Mouse (Mus musculus): ENCODE results near the gene Mfsd9.

Mfsd9 gene

DNA sequence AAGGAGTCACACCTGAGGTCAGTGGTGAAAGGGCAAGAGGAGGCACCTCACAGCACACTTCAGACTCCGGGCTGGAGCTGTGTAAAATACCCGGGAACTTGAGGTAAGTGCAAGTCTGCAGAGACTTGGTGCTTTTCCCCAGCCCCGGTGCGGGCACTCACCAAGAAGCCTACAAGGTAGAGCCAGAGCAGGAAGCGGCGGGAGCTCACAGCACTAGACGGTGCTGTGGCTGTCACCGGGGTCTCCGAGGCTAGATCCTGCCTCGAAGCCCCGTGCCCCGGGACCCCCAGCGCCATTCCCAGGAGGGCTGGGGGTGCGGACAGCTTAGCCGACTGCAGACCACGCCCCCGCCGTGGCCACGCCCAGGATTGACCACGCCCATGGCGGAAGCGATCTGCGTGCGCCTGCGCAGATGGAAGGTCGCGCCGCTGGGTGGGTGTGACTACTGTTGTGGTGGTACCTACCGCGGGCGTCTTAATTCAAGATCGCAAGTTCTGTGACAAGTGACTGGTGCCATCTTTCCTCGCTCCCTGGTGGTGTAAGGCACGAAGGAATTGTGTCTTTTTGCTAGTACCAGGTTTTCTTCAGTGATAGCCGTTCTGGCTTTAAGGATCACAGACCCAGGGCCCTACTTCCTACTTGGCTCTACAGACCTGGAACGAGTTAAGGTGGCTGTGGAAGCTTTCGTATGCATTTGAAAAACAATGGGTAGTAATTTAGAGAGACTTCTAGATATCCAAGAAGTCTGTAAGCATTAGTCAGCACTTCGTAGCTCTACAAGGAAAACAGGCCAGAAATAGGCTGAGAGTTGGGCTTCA, at the start of gene Mfsd9:
Gene Mfsd9 (minus strand): TSS at position 364 of the 818 bp plus-strand sequence.
- DNase-seq = peak; percentile 95

DNA sequence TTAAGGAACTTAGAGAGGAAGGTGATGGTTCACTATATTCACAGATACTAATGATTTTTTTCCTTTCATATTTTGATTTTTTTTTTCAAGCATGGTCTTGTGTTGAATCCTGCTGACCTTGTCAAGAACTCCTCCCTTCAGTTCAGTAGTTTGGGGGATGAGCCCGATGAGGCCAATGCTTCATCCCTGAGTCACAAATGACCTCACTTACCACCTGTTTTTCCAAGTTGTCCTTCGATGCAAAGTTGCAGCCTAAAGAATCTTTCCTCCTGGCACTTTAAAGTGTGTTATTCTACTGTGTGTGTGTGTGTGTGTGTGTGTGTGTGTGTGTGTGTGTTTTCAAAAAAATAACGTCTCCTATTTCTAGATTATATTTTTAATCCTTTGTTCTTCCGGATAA, 45.0 kb upstream of the Mfsd9 start:
- DNase-seq = no peak

DNA sequence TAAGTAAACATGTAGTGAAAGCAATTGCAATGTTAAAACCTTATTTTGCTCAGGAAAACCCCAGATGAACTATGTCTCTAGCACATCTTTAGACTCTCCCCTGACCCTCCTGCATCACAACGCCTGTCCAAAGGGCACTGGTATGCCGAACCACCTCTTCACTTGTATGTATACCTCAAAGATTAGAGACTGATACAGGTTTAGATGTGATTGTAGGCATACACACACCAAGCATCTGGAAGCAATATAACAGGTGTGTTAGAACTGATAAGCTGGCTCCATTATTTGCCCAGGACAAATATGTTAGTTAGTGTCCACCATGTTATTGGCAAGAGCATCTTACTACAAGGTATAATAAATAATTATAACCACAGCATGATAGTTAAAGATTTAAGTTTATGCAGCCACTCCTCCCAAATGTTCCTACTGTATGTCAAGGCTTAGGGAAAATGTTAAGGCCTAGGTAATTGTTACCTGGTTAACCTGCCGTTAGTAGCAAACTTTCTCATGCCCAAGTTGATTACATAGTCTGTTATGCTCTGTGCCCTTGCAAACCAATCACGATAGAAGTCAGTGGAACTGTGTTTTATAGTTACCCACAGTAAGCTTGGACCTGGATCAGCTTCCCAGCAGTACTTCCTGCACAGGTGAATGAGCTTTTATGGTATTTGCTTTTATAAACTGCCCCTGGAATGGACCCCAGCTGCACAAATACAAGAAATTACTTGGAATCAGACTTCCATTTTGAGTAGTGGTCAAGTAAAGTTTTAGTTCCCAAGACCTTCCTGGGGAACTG, 40.4 kb upstream of the Mfsd9 start:
- DNase-seq = no peak

DNA sequence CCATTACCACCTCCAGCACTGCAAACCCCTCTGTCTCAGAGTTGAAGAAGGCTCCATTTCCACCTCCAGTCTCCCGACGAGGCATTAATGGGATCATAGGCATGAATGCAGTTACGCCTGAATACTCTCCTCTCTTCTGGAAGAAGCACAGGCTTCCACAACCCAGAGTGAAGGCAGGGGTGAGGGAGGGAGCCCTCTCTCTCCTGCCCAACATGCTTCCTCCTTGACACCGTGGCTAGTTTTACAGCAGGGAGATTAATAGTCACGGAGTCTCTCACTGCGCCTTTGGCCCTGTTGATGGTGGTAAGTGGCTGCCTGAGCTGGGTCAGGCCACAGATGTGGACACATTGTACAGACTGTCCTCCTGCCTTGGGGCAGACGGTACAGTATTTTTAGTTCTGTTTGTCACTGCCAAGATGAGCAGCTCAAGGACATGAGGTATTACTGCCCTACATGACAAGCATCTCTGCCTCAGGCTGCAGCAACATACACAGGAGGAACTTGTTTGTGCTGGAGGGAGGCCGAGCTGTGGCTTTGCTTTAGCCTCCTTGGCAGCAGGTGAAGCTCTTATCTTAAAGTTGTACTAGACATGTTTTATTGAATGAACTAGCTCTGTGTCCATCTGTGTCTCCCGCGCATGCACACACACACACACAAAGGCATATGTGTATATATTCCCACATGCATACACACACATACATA, 38.9 kb upstream of the Mfsd9 start:
- no peak for DNase-seq

DNA sequence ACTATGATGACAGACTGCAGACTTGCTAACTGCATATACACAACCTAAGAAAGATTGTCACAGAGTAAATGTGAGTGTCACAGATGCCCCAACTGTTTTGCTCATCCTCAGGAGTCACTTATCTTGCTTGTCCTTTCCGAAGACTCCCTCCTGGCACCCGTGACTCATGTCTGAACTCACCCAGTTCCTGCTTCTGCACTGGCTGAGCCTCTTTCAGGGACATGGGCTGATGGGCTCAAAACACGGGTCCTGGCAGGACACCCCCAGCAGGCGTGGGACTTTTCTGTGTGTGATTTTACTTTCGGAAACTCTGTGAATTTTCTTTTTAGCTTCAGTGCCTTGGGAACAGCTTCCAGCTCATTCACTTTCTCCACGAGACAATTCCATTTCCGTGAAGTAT, 35.3 kb upstream of the Mfsd9 start:
- no peak for DNase-seq

DNA sequence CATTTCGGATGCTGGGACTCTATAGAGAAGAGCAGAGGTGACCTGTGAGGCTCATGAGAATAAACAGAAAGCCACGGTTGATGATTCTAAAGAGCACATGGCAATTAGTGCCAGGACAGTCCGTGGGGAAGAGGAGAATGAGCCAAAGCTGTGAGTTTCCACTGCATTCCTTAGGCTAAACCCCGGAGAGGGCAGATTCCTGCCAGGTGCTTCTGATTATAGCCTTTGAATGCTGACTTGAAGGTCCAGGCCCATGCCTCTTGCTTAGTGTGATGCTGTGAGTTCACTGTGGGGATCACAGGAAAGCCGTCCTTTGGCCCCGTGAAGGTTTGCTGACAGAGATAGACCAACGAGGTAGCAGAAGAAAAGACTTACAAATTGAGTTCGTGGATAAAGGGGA, 34.4 kb upstream of the Mfsd9 start:
- no peak for DNase-seq

DNA sequence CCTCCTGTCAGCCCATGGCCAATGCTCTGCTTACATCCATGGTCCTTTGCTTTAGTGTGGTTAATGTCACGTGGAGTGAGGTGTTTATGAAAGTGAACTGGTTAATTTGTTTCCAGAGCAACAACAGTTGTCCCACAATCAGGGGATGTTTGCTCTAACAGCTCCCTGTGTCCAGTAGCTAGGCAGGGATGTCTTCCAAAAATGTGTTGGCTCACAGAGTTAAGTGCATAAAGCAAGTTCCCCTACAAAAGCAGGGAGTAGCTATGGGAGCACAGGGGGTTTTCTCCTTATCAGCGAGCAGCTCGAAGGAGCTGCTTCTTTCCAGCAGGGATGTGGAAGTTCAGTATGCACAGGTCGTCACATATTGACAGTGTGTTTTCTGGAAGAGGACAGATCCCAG, 34.0 kb upstream of the Mfsd9 start:
- DNase-seq = no peak

DNA sequence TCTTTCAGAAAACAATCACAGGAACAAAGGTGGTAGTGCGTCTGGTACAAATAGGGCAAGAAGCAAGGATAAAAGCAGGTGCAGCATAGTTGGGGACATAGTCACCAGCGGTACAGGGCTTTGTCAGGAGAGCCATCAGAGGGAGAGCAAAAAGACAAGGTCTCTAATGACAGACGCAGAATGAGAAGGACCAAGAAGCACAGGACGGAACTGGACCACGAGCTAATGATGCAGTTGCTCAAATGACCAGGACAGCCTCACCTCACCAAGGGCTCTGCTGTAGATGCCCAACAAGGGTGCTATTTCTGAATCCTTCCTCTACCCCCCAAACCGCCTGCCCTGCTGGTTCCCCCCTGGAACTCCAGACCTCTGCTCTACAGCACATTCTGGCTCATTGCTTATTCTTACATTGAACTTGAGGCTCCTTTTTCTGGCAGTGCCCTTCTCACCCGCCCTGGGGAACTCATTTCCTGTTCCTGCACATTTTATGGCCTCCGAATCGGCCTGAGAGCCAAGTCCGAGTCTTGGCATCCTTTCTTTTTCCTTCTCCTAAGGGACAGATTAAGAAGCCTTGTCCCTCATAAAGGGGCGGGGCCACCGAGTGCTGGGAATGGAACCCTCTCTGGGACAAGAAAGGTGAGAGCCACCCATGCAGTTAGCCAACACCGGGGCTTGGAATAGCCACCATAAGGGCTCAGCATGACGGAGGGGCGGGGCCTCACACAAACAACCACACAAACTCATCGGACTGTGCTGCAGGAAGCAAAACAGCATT, 24.8 kb upstream of the Mfsd9 start:
- DNase-seq = no peak

DNA sequence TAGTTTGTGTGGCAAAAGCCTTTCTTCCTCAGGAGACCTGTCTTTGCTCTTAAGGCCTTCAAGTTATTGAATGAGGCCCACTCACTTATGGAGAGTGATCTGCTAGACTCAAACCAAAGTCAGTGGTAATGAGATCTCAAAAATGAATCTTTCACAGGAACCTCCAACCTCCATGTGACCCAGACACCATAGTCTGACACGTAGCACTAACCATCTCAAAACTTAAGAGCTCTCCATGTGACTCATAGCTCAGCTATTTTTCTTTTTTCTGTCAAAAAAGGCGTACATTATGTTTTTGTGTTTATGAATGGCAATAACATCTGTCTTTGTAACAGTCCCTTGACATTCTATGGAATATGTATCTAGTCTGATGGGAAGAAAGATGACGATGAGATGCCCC, 18.2 kb upstream of the Mfsd9 start:
- DNase-seq = no peak

DNA sequence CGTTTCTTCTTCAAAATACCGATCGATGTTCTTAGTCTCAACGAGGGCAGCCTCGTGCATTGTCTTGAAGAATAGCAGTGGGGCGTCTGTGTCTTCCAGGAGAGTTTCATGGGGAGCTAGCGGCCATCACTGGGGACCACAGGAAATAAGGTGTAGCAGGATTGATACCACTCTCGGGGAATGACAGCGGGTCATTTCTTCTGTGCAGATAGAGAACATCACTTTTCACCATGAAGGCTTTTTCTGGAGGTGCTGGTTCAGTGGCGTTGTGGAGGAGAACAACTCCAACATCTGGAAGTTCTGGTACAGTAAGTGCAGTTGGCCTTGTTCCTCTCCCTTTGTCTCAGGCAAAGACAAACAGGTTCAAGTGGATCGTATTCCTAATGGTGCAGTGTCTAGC, 15.4 kb upstream of the Mfsd9 start:
- no peak for DNase-seq

DNA sequence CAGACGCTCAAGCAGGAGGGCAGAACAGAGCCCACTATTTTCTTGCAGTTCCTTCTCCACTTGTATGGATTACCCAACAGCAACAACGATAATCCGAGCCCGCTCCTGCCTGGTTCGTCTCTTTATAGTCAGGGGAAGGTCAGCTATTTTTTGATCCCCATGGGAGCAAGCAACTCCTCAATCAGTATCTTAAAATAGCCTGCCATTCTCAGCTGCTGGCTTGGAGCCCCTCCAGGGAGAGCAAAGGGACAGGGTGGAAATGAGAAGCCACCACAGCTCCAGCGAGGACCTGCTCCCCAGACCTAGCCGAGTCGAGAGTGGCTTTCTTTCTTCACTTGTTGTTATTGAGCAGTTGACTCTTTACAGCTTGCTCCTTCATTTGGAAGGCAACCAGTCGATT, 14.9 kb upstream of the Mfsd9 start, which contains the start of gene Tmem182:
Gene Tmem182 (plus strand): TSS at position 251 of the 400 bp plus-strand sequence.
- DNase-seq = no peak

DNA sequence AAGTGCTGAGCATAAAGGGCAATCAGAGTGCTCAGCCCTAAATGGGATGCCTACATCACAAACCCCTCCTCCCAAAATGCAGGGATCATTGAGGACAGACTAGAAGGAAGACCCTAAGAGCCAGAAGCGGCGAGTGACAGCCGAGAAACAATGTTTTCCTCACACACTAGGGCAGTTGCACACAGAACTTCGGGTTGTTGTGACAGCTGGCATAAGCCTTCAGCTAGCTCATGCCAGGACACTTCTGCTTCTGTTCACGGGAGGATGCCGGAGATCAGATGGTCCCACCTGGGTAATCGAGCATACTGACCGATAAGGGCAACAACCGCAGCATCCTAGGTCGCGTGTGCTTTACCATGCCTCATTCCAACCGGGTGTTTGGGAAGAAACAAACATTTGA, 13.6 kb upstream of the Mfsd9 start:
- DNase-seq = no peak

DNA sequence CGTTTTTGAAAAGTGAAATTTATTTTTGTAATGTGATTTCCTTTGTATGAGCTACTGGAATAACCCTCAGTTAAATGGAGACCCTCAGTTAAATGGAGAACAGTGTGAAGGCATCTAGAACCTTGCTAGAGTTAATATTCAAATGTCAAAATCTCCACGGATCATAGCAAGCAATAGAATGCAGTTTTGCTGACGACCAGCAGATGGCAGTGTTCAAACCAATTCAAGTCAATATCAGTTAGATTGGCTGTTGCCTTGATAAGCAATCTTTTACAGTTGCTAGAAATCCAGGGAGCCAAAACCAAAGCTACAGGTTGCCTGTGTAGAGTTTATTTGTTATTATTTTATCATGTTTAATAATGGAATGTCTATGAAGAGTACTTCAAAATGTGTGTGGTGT, 12.3 kb upstream of the Mfsd9 start:
- DNase-seq = peak; percentile 34

DNA sequence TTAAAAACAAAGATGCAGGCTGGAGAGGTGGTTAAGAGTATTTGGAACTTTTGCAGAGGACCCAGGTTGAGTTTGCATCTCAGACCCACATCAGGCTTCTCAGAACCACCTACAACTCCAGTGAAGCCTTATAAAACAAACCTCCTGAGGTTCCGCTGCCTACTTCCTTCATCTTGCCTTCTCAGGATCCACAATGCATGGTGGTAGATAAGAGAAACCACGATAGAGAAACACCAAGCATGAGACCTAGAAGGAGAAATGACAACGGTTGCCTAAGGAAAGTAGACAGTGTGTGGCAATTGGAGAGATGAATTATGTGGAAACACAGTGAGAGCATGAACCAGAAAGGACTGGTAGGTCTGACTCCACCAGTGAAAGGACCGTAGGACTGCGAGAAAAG, 10.4 kb upstream of the Mfsd9 start:
- no peak for DNase-seq

DNA sequence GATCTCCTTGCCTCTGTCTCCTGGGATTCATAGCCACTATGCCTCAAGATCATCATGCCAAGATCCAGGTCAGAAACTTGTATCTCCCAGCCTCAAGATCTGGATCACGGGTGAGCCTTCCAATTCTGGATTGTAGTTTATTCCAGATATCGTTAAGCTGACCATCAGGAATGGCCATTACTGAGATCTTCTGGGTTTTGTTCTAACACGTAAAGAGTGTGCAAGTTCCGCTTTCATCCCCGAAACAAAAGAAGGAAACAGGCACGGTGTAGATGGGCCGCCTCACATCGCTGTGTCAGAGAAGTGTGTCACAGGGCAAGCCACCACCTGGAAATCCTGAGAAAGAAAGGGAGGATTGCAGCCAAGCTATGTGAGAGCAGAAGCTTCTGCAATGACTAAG, 8.6 kb upstream of the Mfsd9 start:
- no peak for DNase-seq

DNA sequence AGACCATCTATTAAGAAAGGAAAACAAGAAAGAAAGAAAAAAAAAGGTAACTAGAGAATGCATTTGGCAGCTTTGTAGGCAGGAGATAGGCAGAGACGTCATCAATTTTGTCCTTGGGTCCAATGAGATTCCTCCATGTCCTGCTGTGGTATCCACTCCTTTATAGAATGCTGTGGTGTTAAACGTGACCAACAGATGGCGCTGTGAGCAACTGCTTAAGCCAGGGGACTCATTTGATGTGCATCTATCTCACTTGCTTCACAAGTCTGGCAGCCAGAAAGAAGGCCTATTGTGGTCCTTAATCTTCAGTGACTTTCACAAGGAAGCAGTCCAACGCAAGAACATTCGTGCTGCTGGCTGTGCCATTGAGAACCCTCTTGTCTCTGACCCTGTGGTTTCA, 6.9 kb upstream of the Mfsd9 start:
- peak; percentile 63 for DNase-seq

DNA sequence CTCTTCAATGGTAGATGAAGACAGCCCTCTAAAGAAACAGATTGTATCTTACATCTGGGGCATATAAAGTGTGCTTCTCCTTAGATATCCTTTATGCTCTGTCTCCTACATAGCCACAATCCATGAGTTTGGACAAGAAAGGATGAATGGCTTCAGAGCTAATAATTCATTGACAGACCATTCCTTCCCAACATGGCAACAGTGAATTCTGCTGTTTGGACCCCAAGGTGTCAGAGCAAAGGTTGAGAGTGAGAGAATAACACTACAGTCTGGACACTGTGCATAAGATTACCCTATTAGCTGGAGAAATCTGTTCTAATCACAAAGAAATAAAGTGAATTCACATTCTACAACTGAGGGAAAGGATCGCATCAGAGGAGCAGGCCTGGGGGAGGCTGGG, 5.0 kb upstream of the Mfsd9 start:
- DNase-seq = no peak

DNA sequence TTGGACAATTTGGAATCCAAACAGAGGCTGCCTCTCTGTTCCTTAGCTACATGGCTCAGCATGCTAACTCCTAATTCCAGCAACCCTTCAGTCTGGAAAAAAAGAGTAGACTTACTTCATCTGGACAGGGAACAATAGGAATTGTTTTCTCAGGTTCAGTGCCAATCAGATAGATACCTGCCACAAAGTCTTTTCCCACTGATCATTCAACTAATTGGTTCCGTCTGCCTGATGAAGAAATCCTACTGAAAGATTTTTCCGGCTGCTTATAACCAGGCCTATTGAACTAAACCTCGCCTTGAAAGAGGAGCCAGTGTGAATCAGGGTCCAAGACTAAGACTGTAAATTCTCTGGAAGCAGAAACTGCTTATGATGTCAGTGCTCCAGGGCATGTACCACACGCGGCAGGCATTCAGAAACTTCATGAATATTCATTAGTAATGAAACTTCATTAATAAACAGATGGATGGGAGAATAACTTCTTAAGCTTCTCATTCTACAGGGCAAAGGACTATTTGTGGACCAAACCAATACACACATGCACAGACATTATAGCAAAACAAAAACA, 737 bp downstream of the Mfsd9 start:
- no peak for DNase-seq

DNA sequence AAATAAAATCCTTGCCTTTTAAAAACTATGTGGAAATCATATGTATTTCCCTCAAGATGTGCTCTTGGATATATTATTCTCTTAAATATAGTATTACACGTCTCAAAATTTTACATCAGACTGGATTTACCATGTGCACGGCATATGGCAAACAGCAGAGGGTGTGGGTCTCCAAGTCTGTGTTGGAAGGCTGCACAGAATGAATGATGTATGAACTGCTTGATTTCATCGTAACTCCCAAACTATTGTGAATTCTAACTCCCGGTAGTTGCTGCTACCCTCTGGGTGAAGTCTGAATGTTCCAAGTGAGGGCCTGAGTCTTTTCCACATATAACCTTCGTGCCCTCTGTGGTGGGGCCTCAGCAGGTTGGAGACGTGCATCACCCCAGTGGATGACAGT, 1.5 kb downstream of the Mfsd9 start:
- no peak for DNase-seq

DNA sequence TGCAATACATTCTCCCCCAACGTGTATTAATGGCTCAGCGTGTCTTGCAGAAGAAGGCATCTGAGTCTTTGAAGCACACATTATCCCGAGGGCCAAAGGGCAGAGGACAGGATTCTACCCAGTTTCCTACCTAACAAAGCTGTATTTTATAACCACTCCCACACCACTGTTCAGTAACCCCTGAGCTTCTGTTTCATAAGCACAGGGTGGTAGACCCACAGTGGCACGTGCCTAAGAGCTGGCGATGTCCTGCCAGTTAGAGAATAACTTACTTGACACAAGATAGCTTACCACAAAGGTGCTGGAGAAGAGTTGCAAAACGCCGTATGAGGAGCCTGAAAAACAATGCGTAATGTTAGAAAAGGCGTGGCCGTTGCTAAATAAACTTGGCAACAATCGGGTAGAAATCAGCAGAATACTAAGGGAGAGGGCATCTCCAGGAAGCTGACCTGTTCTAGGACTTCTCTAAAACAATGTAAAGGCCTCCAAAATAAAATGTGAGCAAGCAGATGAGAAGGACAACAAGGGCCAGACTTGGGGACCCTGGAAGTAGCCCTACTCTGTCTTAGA, 4.5 kb downstream of the Mfsd9 start:
- no peak for DNase-seq

DNA sequence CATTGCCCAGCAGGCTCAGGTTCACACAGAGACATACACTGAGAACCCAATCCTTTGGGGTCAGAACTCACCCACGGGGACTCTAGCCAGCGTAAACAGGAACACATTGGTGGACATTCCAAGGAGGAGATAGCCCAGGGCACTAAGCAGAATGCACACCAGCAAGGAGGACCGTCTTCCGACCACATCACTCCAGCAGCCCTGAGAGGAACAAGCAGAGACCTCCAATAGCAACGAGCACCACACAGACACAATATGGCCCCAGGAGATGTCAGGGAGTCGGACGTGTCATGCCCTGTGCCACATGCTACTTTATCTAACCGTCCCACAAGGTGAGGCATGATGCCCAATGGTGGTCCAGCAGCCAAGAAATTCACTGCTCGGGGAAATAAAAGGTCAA, 6.2 kb downstream of the Mfsd9 start:
- no peak for DNase-seq

DNA sequence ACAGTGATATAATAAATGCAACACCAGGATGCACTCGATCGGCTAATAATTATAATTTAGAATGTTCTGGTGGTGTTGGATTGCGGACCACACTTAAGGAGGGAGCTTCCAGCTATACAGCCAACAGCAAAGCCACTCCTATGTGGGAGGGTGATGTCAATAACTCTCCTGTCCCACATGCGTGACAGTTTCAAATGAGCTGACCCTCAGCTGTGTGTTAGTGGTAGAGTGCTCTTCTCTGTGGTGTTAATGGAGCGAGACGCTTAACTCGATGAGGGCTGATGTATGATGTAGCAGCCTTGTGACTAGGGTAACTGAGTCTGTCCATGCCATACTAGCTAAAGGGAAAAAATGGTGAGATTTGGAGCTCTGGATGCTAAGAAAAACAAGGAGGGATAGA, 7.0 kb downstream of the Mfsd9 start:
- DNase-seq = no peak

All from liver (tissue).